Mouse (Mus musculus) G1E (cell line): ENCODE measurements around the gene Has1.

Experiments
- CTCF ChIP-seq: IDR thresholded peaks from 2 replicates; pipeline ENCODE4 v1.5.1; 2012; ENCODE audit warnings: low read depth, low read length, inconsistent platforms, mixed read lengths
- GATA1 ChIP-seq: IDR thresholded peaks from 2 replicates; pipeline ENCODE4 v1.6.1; 2012; ENCODE audit warnings: borderline replicate concordance, low read length, inconsistent platforms, mixed read lengths
- GATA2 ChIP-seq: IDR thresholded peaks from 2 replicates; pipeline ENCODE4 v1.6.1; 2012; ENCODE audit warnings: low read depth, low read length, inconsistent platforms, borderline replicate concordance
- POLR2AphosphoS5 ChIP-seq: IDR thresholded peaks from 2 replicates; pipeline ENCODE4 v1.6.1; 2012; ENCODE audit warnings: low read depth, low read length, inconsistent platforms; ENCODE audit not compliant: insufficient replicate concordance
- TAL1 ChIP-seq: conservative IDR thresholded peaks from 2 replicates; pipeline ENCODE4 v1.6.1; 2012; ENCODE audit warnings: low read depth, low read length, inconsistent platforms, mixed read lengths

GRCm38 (mm10) chr17:17828191-17828981 is 26.6 kb downstream of the Has1 start:
- TF ChIP-seq CTCF (no peak), GATA1 (no peak), POLR2AphosphoS5 (no peak), GATA2 (no peak), TAL1 (no peak)
